11 mouse cellular contexts compared by ENCODE assay signal in the genomic region with DNA sequence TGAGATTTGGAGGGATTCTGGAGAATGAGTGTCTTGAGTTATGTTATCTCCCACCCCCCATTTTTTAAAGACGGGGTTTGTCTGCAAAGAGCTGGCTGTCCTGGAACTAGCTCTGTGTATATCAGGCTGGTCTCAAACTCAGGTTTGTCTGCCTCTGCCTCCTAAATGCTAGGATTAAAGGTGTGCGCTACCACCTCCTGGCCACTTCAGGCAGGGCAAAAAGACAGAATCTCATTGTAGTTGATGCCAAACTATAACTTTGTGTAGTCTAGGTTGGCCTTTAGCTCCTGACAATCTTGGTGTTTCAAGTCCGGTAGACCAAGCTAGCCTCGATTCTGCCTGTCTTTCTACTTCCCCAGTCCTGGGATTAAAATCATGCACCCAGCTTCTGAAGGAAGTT. TPM values are rescaled to one million over a fixed set of nuclear protein-coding genes. Genes with fewer than 3 reads are reported as not detected.
A peak's percentile ranks its signal among the peaks of the same experiment; 100 is the strongest.
DNase-seq lines count a peak whose midpoint lies in the region; ATAC-seq lines count a peak whose summit lies in the region.
"Had no signal": no experiment of that assay in that cellular context is flagged by ENCODE, and none has a peak within 500 bp of the region (broad histone marks: within the 10 kb centered on the region; RNA-seq: fewer than 3 reads in every experiment).

No protein-coding gene starts in this region.

- no peak overlapping the region for H3K4me2 ChIP-seq in heart, embryonic 11.5 days
- H3K4me2 ChIP-seq in liver, embryonic 12.5 days, result no peak overlapping the region
- H3K4me2 ChIP-seq in hindbrain, embryonic 11.5 days (replicated peaks; ENCODE audit: low read depth, low read length), result no peak overlapping the region
- H3K4me2 ChIP-seq: midbrain, embryonic 12.5 days had no signal

- H3K9ac ChIP-seq in heart, embryonic 11.5 days (ENCODE audit: low read depth, low read length), result no peak overlapping the region
- H3K9ac ChIP-seq in liver, embryonic 12.5 days, result no peak overlapping the region
- no peak overlapping the region for H3K9ac ChIP-seq in hindbrain, embryonic 11.5 days (ENCODE audit: low read depth, low read length)
- H3K9ac ChIP-seq: midbrain, embryonic 12.5 days had no signal

- no peak for ATAC-seq in heart, embryonic 11.5 days (replicated peaks; ENCODE audit: insufficient number of reproducible peaks, low FRiP score, low TSS enrichment)
- no peak for ATAC-seq in liver, embryonic 12.5 days
- ATAC-seq in hindbrain, embryonic 11.5 days (ENCODE audit: low FRiP score), result no peak

- no peaks in the 10 kb centered on the region for H3K9me3 ChIP-seq in heart, embryonic 11.5 days (replicated peaks; ENCODE audit: control insufficient read depth, low read length)
- no peaks in the 10 kb centered on the region for H3K9me3 ChIP-seq in liver, embryonic 12.5 days (replicated peaks)
- no peaks in the 10 kb centered on the region for H3K9me3 ChIP-seq in hindbrain, embryonic 11.5 days (ENCODE audit: control insufficient read depth, low read length)
- H3K9me3 ChIP-seq: midbrain, embryonic 12.5 days had no signal

- no peak overlapping the region for H3K27ac ChIP-seq in heart, embryonic 11.5 days (ENCODE audit: low read depth, low read length)
- H3K27ac ChIP-seq in liver, embryonic 12.5 days, result 0 out of 2 replicates have a peak overlapping the region, but pooled peaks have one; percentile 12
- H3K27ac ChIP-seq in hindbrain, embryonic 11.5 days (ENCODE audit: low read depth, low read length), result no peak overlapping the region
- H3K27ac ChIP-seq: midbrain, embryonic 12.5 days had no signal

- H3K4me3 ChIP-seq in heart, embryonic 11.5 days (ENCODE audit: low read depth, low read length), result no peak overlapping the region
- no peak overlapping the region for H3K4me3 ChIP-seq in liver, embryonic 12.5 days
- H3K4me3 ChIP-seq in hindbrain, embryonic 11.5 days (ENCODE audit: low read depth, low read length), result no peak overlapping the region
- H3K4me3 ChIP-seq: midbrain, embryonic 12.5 days had no signal

- no peaks in the 10 kb centered on the region for H3K36me3 ChIP-seq in heart, embryonic 11.5 days (ENCODE audit: control insufficient read depth, insufficient read depth, low read length)
- no peaks in the 10 kb centered on the region for H3K36me3 ChIP-seq in liver, embryonic 12.5 days
- no peaks in the 10 kb centered on the region for H3K36me3 ChIP-seq in hindbrain, embryonic 11.5 days (ENCODE audit: control insufficient read depth, insufficient read depth, low read length)
- H3K36me3 ChIP-seq: midbrain, embryonic 12.5 days had no signal

- H3K27me3 ChIP-seq in heart, embryonic 11.5 days (ENCODE audit: control insufficient read depth, insufficient read depth, low read length), result no peaks in the 10 kb centered on the region
- H3K27me3 ChIP-seq in liver, embryonic 12.5 days (replicated peaks), result no peaks in the 10 kb centered on the region
- H3K27me3 ChIP-seq in hindbrain, embryonic 11.5 days (ENCODE audit: control insufficient read depth, insufficient read depth, low read length), result no peaks in the 10 kb centered on the region
- H3K27me3 ChIP-seq: midbrain, embryonic 12.5 days had no signal

- 80% methylated on average over 4 of the region's 4 CpGs for WGBS in heart, embryonic 11.5 days (ENCODE audit: insufficient replicate concordance)
- WGBS in liver, embryonic 12.5 days (ENCODE audit: insufficient replicate concordance), result 72% methylated on average over 4 of the region's 4 CpGs
- 91% methylated on average over 4 of the region's 4 CpGs for WGBS in hindbrain, embryonic 11.5 days

- peak; percentile 12 for DNase-seq in heart, postnatal 4 days
- DNase-seq in urinary bladder, postnatal 14 days (ENCODE audit: low spot score), result peak; percentile 7
- no peak for DNase-seq in urinary bladder, adult 18-20 months (ENCODE audit: low spot score in 2 of 2)
- peak; percentile 60 for DNase-seq in thymus, postnatal 4 days
- DNase-seq in left cerebral cortex, adult 11 months (ENCODE audit: low spot score), result no peak
- no peak for DNase-seq in hindbrain, embryonic 11.5 days (ENCODE audit: low spot score)
- DNase-seq: cerebellum, adult 18-20 months; retina, postnatal 1 day had no signal

- H3K4me1 ChIP-seq in heart, embryonic 11.5 days (ENCODE audit: control insufficient read depth, insufficient read depth, low read length), result no peaks in the 10 kb centered on the region
- peaks cover 42% of the 10 kb centered on the region for H3K4me1 ChIP-seq in liver, embryonic 12.5 days
- no peaks in the 10 kb centered on the region for H3K4me1 ChIP-seq in hindbrain, embryonic 11.5 days (replicated peaks; ENCODE audit: control insufficient read depth, insufficient read depth, low read length)
- H3K4me1 ChIP-seq: midbrain, embryonic 12.5 days had no signal

RNA-seq across cellular contexts. Expression of a gene that starts 8.7 kb away (rescaled TPM):
- total RNA-seq in heart, postnatal 4 days (2021), result 1 to 10 TPM; 8.0 to 9.5 TPM
- polyA plus RNA-seq in heart, embryonic 11.5 days (2014; fragmentation: Nextera tagmentation; extraction: Ambion mirVana), result 3.0 and 4.2 TPM in 2 replicates
- polyA plus RNA-seq in liver, embryonic 12.5 days (2016; fragmentation: Nextera tagmentation; extraction: Ambion mirVana), result 8.8 and 10.4 TPM in 2 replicates
- 18.8 and 27.7 TPM in 2 replicates for polyA plus RNA-seq in hindbrain, embryonic 11.5 days (2014; fragmentation: Nextera tagmentation; extraction: Ambion mirVana)

Comparison
In these comparisons a context has a peak if more than half of its experiments do, and no peak if none do; other contexts are left out.
1. DNase-seq: peak in heart, postnatal 4 days (single experiment), urinary bladder, postnatal 14 days (single experiment) and thymus, postnatal 4 days (single experiment); none in urinary bladder, adult 18-20 months (0 of 2), left cerebral cortex, adult 11 months (single experiment) and hindbrain, embryonic 11.5 days (single experiment).